Mouse (Mus musculus) cerebellum, adult (tissue): Measurements from ENCODE around the gene Slitrk5.
"Not testable (repeated sequence)": the region's sequence is repeated elsewhere in the genome, so short reads cannot be mapped to it uniquely, and the experiment has no call there.

ENCODE experiments used
- ATAC-seq: cut with Nextera tagmentation; 2 replicates; pipeline ENCODE4 v1.9.2; 2017; ENCODE audit warnings: mild to moderate bottlenecking, moderate library complexity, mixed read lengths; ENCODE audit not compliant: insufficient number of reproducible peaks, low FRiP score, low TSS enrichment

Gene Slitrk5

GRCm38 (mm10) chr14:111674664-111675147 is at the start of gene Slitrk5:
Slitrk5 (plus strand) TSS chr14:111675097.
- peak; percentile 78 for ATAC-seq

GRCm38 (mm10) chr14:111672942-111673341 is 2.0 kb upstream of the Slitrk5 start:
- ATAC-seq = no peak

GRCm38 (mm10) chr14:111675211-111676165 is 591 bp downstream of the Slitrk5 start:
- ATAC-seq = peak; percentile 51

- ATAC-seq = peak; percentile 12; the same call in 1 of the 2 replicates
These were observed 1.3 kb downstream of the Slitrk5 start for GRCm38 (mm10) chr14:111676166-111676581.

GRCm38 (mm10) chr14:111676851-111677291 is 2.0 kb downstream of the Slitrk5 start:
- ATAC-seq = no peak

- ATAC-seq = no peak
These were observed 2.6 kb downstream of the Slitrk5 start for GRCm38 (mm10) chr14:111677361-111678070.

- ATAC-seq = no peak
These were observed 5.4 kb downstream of the Slitrk5 start for GRCm38 (mm10) chr14:111680271-111680670.

GRCm38 (mm10) chr14:111681092-111681708 is 6.3 kb downstream of the Slitrk5 start:
- ATAC-seq = peak; percentile 51

- ATAC-seq = 0 out of 2 replicates have a peak, but pooled peaks have one; percentile 1
These were observed 6.9 kb downstream of the Slitrk5 start for GRCm38 (mm10) chr14:111681773-111682172.

- ATAC-seq = no peak
These were observed 8.6 kb downstream of the Slitrk5 start for GRCm38 (mm10) chr14:111683543-111683942.

- not testable (repeated sequence) for ATAC-seq
These were observed 15.2 kb downstream of the Slitrk5 start for GRCm38 (mm10) chr14:111690139-111690538.

GRCm38 (mm10) chr14:111729833-111730232 is 54.9 kb downstream of the Slitrk5 start:
- no peak for ATAC-seq
